Comparison of ENCODE assay signal across 13 mouse cellular contexts in the genomic region with DNA sequence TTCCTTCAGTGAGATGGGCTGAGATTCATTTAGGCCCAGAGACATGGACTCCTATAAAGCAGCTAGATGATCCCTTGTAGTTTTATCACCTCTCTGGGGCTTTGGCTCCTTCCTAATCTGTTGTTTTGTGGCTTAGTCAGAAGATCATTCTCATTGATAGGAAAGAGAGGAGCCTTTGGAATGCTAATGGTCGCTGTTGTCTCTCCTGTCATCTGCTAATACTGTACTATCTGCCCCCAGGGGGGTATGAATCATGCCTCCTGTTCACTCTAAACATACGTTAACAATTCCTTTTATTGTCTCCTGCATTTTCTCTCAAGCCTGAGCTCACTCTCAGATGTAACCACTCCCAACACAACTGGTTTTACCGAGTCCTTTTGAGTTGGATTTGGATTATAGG.
"Had no signal": no experiment of that assay in that cellular context is flagged by ENCODE, and none has a peak within 500 bp of the region (broad histone marks: within the 10 kb centered on the region; RNA-seq: fewer than 3 reads in every experiment).

No protein-coding gene starts in this region.

- H3K27ac ChIP-seq: kidney, embryonic 15.5 days; left cerebral cortex, adult 2 months; limb, embryonic 12.5 days; liver, embryonic 14.5 days; midbrain, embryonic 15.5 days; neural tube, embryonic 12.5 days; stomach, embryonic 15.5 days had no signal

- H3K36me3 ChIP-seq: kidney, embryonic 15.5 days; limb, embryonic 12.5 days; midbrain, embryonic 15.5 days; neural tube, embryonic 12.5 days; stomach, embryonic 15.5 days had no signal

- H3K9ac ChIP-seq: kidney, embryonic 15.5 days; limb, embryonic 12.5 days; liver, embryonic 14.5 days; midbrain, embryonic 15.5 days; neural tube, embryonic 12.5 days; stomach, embryonic 15.5 days had no signal

- H3K9me3 ChIP-seq: kidney, embryonic 15.5 days; limb, embryonic 12.5 days; midbrain, embryonic 15.5 days; neural tube, embryonic 12.5 days; stomach, embryonic 15.5 days had no signal

- H3K4me2 ChIP-seq: kidney, embryonic 15.5 days; limb, embryonic 12.5 days; midbrain, embryonic 15.5 days; neural tube, embryonic 12.5 days; stomach, embryonic 15.5 days had no signal

- H3K4me1 ChIP-seq: kidney, embryonic 15.5 days; midbrain, embryonic 15.5 days; stomach, embryonic 15.5 days had no signal

- ATAC-seq: midbrain, embryonic 15.5 days had no signal

- DNase-seq: kidney, postnatal 14 days; lung, adult 18-20 months; retina, postnatal 1 day; right cerebral cortex, postnatal 4 days; thymus, adult 2 months; thymus, postnatal 25 days had no signal

- H3K4me3 ChIP-seq: kidney, embryonic 15.5 days; left cerebral cortex, adult 2 months; limb, embryonic 12.5 days; midbrain, embryonic 15.5 days; neural tube, embryonic 12.5 days; stomach, embryonic 15.5 days had no signal

- H3K27me3 ChIP-seq: kidney, embryonic 15.5 days; limb, embryonic 12.5 days; midbrain, embryonic 15.5 days; neural tube, embryonic 12.5 days; stomach, embryonic 15.5 days had no signal
